In the genomic region with DNA sequence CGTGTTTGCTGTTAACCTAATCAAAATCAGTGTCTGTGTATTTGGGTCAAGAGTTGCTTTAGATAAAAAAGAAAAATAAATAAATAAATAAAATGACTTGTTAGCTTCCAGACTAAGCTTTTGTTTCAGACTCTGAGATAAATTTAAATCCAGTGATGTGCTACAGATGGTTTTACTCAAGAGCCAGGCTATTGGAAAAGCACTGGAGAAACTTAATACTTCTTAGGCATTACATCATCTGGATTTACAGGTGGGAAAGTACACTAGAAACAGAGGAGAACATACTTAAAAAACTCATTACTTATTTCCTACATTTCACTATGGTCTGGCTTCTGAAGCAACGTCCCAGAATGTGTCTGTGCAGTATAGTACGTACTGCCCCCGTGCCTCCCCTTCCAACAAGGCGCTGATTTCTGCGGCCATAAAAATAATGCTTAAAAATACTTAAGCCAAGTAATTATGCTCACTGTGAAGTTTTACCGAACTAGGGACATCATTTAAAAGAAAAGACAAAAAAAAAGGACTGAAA, we compare ENCODE assay signal across 12 mouse cellular contexts. TPM values are rescaled to one million over a fixed set of nuclear protein-coding genes. Genes with fewer than 3 reads are reported as not detected.
DNase-seq lines count a peak whose midpoint lies in the region; ATAC-seq and TF ChIP-seq lines count a peak whose summit lies in the region.
"Had no signal": no experiment of that assay in that cellular context is flagged by ENCODE, and none has a peak within 500 bp of the region (broad histone marks: within the 10 kb centered on the region; RNA-seq: fewer than 3 reads in every experiment).

No protein-coding gene starts in this region.

- TF ChIP-seq EP300 in liver, postnatal 0 days (IDR thresholded peaks at IDR 0.05; ENCODE audit: low read depth) = no peak

- no peaks in the 10 kb centered on the region for H3K36me3 ChIP-seq in liver, postnatal 0 days (replicated peaks; ENCODE audit: insufficient read depth, low read length)
- H3K36me3 ChIP-seq in embryonic facial prominence, embryonic 15.5 days = no peaks in the 10 kb centered on the region
- no peaks in the 10 kb centered on the region for H3K36me3 ChIP-seq in stomach, embryonic 14.5 days (ENCODE audit: control insufficient read depth, insufficient read depth, low read length)

- ATAC-seq in liver, postnatal 0 days = no peak
- ATAC-seq in embryonic facial prominence, embryonic 15.5 days (ENCODE audit: insufficient number of reproducible peaks, low FRiP score, low TSS enrichment, low read depth) = peak; percentile 73
- no peak; the same call in 1 of the 2 replicates for ATAC-seq in stomach, embryonic 14.5 days (ENCODE audit: insufficient number of reproducible peaks, insufficient read depth, low FRiP score, low read depth)

- DNase-seq in heart, adult 11 months = peak; percentile 8
- DNase-seq in heart, adult 9 months (ENCODE audit: low spot score in 2 of 2) = no peak
- no peak for DNase-seq in liver, postnatal 0 days
- no peak for DNase-seq in liver
- DNase-seq in left cerebral cortex, adult 9 months (ENCODE audit: low spot score in 2 of 2) = no peak
- DNase-seq in right cerebral cortex, postnatal 10 days (ENCODE audit: low spot score in 2 of 2) = no peak
- DNase-seq: cerebellum, postnatal 36 days; kidney, adult 11 months; thymus, postnatal 14 days had no signal

- H3K9ac ChIP-seq in liver, postnatal 0 days (replicated peaks) = no peak overlapping the region
- H3K9ac ChIP-seq in embryonic facial prominence, embryonic 15.5 days = no peak overlapping the region
- H3K9ac ChIP-seq in stomach, embryonic 14.5 days (replicated peaks; ENCODE audit: low read depth, low read length) = no peak overlapping the region
- H3K9ac ChIP-seq: liver, embryonic 14.5 days had no signal

- no peaks in the 10 kb centered on the region for H3K9me3 ChIP-seq in liver, postnatal 0 days (ENCODE audit: low read length)
- no peaks in the 10 kb centered on the region for H3K9me3 ChIP-seq in embryonic facial prominence, embryonic 15.5 days (replicated peaks)
- H3K9me3 ChIP-seq in stomach, embryonic 14.5 days (ENCODE audit: control insufficient read depth, low read depth, low read length) = no peaks in the 10 kb centered on the region

- H3K4me1 ChIP-seq in liver, postnatal 0 days (ENCODE audit: insufficient read depth) = no peaks in the 10 kb centered on the region
- peaks cover 18% of the 10 kb centered on the region; the same call in 1 of the 2 replicates for H3K4me1 ChIP-seq in embryonic facial prominence, embryonic 15.5 days
- 0 out of 2 replicates have a peak, but pooled peaks cover 9% of the 10 kb centered on the region for H3K4me1 ChIP-seq in stomach, embryonic 14.5 days (ENCODE audit: control insufficient read depth, insufficient read depth, low read length)

- no peak overlapping the region for H3K27ac ChIP-seq in liver, postnatal 0 days (ENCODE audit: low read depth)
- peak overlapping the region; percentile 82 for H3K27ac ChIP-seq in embryonic facial prominence, embryonic 15.5 days (replicated peaks)
- peak overlapping the region; percentile 67 for H3K27ac ChIP-seq in stomach, embryonic 14.5 days (ENCODE audit: low read length)
- H3K27ac ChIP-seq: liver, embryonic 14.5 days had no signal

- H3K4me2 ChIP-seq in liver, postnatal 0 days (ENCODE audit: low read depth, low read length) = peak overlapping the region; percentile 44; the same call in 1 of the 2 replicates
- peak overlapping the region; percentile 30 for H3K4me2 ChIP-seq in embryonic facial prominence, embryonic 15.5 days (replicated peaks)
- H3K4me2 ChIP-seq in stomach, embryonic 14.5 days (replicated peaks; ENCODE audit: low read depth, low read length) = no peak overlapping the region

- no peaks in the 10 kb centered on the region for H3K27me3 ChIP-seq in liver, postnatal 0 days (ENCODE audit: insufficient read depth, low read length)
- H3K27me3 ChIP-seq in embryonic facial prominence, embryonic 15.5 days = no peaks in the 10 kb centered on the region
- H3K27me3 ChIP-seq in stomach, embryonic 14.5 days (ENCODE audit: control insufficient read depth, insufficient read depth, low read length) = no peaks in the 10 kb centered on the region

- TF ChIP-seq CTCF in liver, postnatal 0 days (IDR thresholded peaks at IDR 0.05; ENCODE audit: low read depth) = no peak

- H3K4me3 ChIP-seq in liver, postnatal 0 days (ENCODE audit: low read depth, low read length) = no peak overlapping the region
- peak overlapping the region; percentile 33; the same call in 1 of the 2 replicates for H3K4me3 ChIP-seq in embryonic facial prominence, embryonic 15.5 days (replicated peaks)
- H3K4me3 ChIP-seq in stomach, embryonic 14.5 days (ENCODE audit: low read depth, low read length) = no peak overlapping the region

- WGBS in liver, postnatal 0 days (ENCODE audit: insufficient replicate concordance) = 73% methylated on average over 7 of the region's 7 CpGs
- 39% methylated on average over 7 of the region's 7 CpGs for WGBS in embryonic facial prominence, embryonic 15.5 days
- 33% methylated on average over 7 of the region's 7 CpGs for WGBS in stomach, embryonic 14.5 days

RNA-seq across cellular contexts. Expression of gene Mcu, which starts 21.2 kb away (rescaled TPM):
- 11.8 and 13.5 TPM in 2 replicates for polyA plus RNA-seq in liver, postnatal 0 days (2015; fragmentation: Nextera tagmentation; extraction: Ambion mirVana)
- 40.7 and 40.8 TPM in 2 replicates for polyA plus RNA-seq in embryonic facial prominence, embryonic 15.5 days (2015; fragmentation: Nextera tagmentation; extraction: Ambion mirVana)
- polyA plus RNA-seq in stomach, embryonic 14.5 days (2014; fragmentation: Nextera tagmentation; extraction: Ambion mirVana) = 60.4 and 66.4 TPM in 2 replicates

RNA-seq across cellular contexts. Expression of gene Gm10322, which starts 21.8 kb away (rescaled TPM):
- not detected in 2 replicates for polyA plus RNA-seq in liver, postnatal 0 days (2015; fragmentation: Nextera tagmentation; extraction: Ambion mirVana)
- polyA plus RNA-seq in embryonic facial prominence, embryonic 15.5 days (2015; fragmentation: Nextera tagmentation; extraction: Ambion mirVana) = 0.85 TPM in 1 of 2 replicates, not detected in the other
- not detected in 2 replicates for polyA plus RNA-seq in stomach, embryonic 14.5 days (2014; fragmentation: Nextera tagmentation; extraction: Ambion mirVana)
- polyA plus RNA-seq: liver, embryonic 14.5 days had no signal
